Mouse (Mus musculus) left cerebral cortex, postnatal 4 days (tissue): ENCODE measurements at regions not wholly inside any gene's neighbourhood (a gene's known extent, or its start where the extent isn't known, plus 50 kb on each side); places are given as distances from the start of the nearest gene placed in this dataset.

Experiments used
- DNase-seq: peaks from one replicate; pipeline ENCODE4 v3.0.0-alpha.2; 2022
- intact Hi-C: fragments of 180-260 bp; cut with DNase I; formaldehyde crosslinking; loops from one replicate; pipeline ENCODE4 v1.15.1; 2025

DNA sequence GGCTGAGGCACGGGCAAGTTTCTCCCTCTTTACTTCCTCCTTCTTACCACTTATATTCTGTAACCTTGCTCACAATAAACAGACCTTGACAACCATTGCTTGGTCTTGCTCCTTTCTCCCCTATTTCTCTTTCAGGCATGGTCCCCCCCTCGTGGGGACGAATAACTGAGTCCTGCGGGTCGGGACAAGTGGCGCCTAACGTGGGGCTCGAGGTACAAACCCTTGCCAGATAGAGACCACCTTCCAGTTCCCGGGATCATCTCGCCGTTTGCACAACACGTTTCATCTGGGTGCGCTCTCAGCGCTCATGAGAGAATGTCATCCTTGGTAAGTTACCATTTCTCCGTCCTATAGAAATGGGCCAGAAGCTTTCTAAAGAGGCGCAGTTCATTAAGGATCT, 79.6 kb upstream of the Foxn3 start:
- intact Hi-C loops: no loop called here
- DNase-seq: no peak

DNA sequence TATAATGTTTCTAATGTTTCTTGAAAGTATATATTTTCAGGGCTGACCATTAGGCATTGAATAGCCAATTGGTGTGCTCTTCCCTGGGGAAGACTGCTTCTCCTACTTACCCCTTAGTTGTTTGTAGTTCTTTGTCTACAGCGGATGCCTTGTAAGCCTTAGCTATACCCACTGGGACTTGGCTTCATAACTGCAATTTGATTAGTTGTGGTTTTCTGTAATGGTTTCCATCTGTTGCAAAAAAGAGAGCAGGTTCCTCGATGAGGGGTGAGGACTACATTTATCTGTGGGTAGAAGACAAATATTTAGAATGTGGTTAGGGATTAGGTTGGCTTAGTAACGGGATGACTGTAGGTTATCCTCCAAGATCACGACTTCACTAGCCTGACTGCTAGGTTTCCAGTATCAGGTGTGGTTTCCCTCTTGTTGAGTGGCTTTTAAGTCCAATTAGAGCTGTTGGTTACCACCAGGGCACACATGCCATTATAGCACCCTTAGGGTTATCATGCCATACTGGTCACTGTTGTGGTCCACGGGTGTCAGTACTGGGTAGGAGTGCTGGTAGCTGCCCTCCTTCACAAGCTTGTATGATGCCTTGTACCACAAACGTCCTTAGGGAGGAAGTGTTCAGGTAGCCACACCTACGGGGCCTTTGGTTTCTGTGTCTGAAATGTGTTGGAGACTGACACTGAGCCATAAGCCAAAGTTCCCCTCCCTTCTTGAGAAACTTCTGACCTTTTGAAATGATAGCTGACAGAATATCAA, 78.9 kb upstream of the Foxn3 start:
- no peak for DNase-seq

DNA sequence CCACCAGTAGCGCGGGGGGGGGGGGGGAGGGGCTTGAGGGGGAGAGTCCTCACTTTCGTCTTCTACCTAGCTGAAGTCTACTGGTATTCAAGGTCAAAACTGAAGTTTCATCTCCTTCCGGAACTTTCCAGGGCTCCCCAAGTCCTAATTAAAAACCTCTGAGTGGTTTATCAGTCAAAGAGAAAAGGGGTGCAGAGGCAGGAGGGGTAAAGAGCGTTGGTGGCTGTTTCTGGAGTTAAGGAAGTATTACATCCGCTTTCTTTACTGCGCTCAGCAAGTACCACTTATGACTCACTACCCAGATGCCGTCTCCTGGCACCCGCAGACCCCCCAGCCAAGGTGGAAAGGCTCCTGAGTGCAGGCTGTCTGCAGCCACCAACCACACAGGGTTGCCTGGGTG, 77.9 kb upstream of the Foxn3 start:
- intact Hi-C loops: no loop called here
- DNase-seq: no peak

More for the DNA sequence above, 78.9 kb upstream of the Foxn3 start:
- intact Hi-C loops: no loop called here

DNA sequence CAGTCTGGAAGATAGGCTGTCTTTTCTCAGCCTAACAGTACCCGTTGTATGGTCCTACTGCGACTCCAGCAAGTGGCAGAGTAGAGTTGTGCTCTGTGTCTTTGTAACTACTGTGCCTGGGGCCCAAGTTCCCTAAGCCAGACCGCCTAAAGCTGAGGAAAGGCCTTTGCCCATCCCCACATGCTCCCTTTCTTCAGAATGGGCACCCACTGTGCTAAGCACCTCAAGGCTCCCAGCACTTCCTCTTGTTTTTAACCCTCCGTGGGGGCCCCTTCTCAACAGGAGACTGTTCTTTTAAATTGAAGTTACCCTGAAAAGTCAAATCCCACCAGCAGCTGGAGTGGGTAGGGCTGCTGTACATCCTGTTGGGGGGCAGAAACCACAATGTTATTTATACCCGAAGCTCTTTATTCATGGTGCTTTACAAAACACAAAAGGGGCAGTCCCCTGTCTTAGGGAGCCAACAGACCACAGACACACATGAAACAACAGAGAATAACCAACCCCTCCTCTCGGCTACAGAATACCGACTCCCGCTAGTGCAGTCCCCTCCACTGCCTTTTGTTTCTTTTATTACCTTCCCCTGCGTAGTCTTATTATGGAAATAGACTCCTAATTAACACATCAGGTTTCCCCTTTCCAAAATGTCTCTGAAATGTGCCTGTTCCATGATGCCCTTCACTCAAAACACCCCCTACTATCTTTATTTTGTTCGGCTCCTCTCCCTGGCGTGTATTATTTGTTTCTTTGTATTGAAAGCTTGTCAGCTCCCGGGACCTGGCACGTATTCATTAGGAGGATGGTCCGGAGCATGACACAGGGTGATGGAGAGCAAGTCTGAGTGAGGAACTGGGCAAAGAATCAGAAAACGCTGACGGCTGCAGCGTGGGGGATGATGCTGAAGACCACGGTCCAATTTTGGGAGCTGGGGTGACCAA, 77.1 kb upstream of the Foxn3 start:
- DNase-seq: peak; percentile 28
- intact Hi-C loops: no loop called here

- peak; percentile 61 for DNase-seq
- intact Hi-C loops: no loop called here
Measured at GRCm38 (mm10) chr12:99639847-99640213, 76.4 kb upstream of the Foxn3 start.

GRCm38 (mm10) chr12:99639118-99639517, 75.7 kb upstream of the Foxn3 start:
- no peak for DNase-seq
- intact Hi-C loops: no loop called here

DNA sequence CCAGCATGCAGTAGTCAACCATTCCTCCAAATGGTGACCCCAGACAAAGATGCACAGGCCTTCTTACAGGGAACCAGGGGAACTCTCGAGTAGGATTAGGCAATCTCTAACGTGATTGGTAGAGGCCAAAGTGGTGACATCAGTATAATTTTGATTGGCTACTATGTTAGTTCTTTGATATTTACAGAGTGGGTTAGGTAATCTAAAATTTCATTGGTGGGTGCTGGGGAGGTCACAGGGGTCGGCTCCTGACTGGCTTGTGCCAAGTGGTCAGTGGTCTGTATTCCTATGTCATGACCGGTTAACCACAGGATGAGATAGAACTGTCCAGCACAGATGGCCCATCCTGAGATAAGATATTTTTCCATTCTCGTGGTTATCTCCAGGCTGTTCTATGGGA, 74.6 kb upstream of the Foxn3 start:
- intact Hi-C loops: no loop called here
- no peak for DNase-seq

DNA sequence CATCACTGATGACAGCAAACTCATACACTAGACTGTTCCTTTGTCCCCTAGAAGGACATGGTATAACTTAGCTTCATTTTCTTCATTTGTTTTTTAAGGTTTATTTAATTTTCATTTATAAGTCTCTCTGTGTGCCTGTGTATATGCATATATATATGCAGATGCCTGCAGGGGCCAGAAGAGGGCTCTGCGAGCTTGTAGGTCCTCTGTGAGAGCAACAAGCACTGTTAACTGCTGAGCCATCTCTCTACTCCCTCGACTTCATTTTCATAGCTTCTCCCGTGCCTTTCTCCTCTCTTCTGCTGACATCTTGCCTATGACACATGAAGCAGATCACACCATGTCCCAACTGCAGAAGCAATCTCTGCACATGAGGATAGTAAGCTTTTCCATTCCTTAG, 72.9 kb upstream of the Foxn3 start:
- no peak for DNase-seq
- intact Hi-C loops: no loop called here

- intact Hi-C loops: no loop called here
- DNase-seq: no peak
Measured at GRCm38 (mm10) chr12:99635361-99635760, 72.0 kb upstream of the Foxn3 start.

GRCm38 (mm10) chr12:99634726-99635125, 71.3 kb upstream of the Foxn3 start:
- DNase-seq: no peak
- intact Hi-C loops: no loop called here

- no peak for DNase-seq
- intact Hi-C loops: no loop called here
Measured at GRCm38 (mm10) chr12:99633678-99634077, 70.3 kb upstream of the Foxn3 start.

DNA sequence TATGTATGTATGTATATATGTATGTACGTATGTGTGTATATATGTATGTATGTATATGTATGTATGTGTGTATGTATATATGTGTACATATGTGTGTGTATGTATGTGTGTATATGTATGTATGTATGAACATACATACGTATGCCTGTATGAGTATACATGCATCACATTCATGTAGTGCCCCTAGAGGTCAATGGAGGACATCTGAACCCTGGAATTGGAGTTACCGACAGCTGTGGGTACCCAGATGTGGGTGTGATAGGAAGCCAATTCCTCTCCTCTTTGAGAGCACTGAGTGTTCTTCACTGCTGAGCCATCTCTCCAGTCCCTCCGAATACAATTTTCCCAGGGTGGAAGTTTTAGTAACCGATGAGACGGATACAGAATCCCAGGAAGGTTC, 69.6 kb upstream of the Foxn3 start:
- intact Hi-C loops: no loop called here
- no peak for DNase-seq

DNA sequence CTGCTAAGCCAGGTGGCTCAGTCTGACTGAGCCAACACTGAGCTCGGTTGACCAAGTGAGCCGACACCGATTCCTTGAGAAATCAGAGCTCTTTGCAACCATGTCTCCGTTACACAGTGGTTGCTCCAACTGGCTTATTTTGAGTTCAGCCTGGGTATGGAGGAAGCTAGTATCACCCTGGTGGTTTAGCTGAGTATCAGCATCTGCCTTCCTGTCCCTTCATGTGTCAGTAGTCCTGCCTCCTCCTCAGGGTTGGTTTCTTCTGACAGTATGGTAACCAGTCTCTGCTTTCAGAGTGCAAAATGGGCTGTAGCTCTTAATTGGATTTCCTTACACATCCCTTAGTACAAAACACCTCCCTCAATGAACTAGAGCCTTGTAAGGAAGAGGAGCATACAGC, 66.2 kb upstream of the Foxn3 start:
- no peak for DNase-seq
- intact Hi-C loops: loop anchor here (2.0 kb wide), 1 partner anchor 67 kb away; the partner anchor contains the start of gene Foxn3

DNA sequence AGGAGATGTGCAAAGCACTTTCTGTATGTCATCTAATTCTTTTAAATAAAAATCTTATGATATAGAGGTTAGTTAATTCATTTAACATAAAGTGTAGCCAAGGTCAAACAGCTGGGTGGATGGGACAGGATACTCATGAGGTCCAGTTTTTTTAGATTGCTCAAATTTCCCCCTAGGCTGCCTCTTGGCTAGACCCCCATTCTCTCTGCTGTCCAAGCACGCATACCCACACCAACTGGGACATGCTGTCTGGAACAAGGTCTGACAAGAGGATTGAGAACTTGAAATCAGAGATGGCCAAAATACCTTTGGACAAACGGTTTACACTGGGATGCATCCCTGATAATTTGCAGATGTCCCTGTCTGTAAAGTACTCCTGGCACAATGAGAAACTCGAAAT, 65.0 kb upstream of the Foxn3 start:
- no peak for DNase-seq
- intact Hi-C loops: loop anchor here (2.0 kb wide), 1 partner anchor 66 kb away; the partner anchor contains the start of gene Foxn3

DNA sequence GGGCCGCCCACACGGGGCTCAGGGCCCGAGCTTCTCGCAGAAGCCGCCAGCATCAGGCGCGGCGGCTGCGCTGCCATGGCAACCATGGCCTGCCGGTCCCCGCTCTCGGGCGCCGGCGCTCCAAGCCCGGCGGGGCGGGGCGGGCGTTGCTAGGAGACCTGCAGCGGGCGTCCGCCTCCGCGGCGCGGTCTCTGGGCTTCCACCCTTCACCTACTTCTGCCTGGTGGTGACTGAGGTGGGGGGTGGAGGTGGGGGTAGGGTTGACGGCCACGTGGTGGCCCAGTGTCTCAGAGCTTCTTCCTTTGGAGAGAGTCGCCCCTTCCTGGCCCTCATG, 64.5 kb upstream of the Foxn3 start:
- peak; percentile 92 for DNase-seq
- intact Hi-C loops: loop anchor here (2.0 kb wide), 1 partner anchor 65 kb away; the partner anchor contains the start of gene Foxn3

GRCm38 (mm10) chr12:99627201-99627897, 64.0 kb upstream of the Foxn3 start:
- intact Hi-C loops: no loop called here
- no peak for DNase-seq

DNA sequence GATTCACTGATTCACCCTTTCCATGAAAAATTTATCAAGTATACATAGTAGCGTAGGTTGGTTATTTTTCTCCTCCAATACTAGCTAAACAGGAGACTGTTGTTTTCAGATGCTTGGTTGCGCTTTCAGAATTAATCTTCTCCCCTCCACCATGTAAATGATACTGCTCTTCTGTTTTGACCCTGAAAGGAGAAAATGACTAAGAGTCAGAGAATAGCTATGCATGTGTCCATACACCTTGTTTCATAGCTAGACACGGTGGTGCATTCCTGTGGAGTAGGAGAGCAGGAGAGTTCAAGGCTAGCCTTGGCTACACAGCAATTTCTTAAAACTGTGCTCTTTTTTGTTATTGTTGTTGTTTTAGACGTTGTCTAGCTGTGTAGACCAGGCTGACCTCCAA, 62.8 kb upstream of the Foxn3 start:
- intact Hi-C loops: no loop called here
- no peak for DNase-seq

DNA sequence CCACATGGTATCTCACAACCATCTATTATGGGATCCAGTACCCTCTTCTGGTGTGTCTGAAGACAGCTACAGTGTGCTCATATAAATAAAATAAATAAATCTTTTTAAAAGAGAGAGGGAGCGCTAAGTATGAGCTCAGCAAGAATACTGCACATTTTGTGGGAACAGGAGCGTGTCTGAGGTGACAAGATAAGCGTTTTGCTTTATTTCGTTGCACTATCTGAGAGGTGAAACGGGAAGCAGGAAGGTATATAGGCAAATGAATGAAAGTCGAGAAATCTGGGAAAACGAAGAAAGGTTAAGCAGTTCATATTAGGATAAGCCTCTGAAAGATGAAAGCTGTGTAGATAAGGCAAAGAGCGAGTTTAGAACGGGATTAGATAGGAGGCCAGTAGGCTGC, 61.7 kb upstream of the Foxn3 start:
- intact Hi-C loops: no loop called here
- no peak for DNase-seq

DNA sequence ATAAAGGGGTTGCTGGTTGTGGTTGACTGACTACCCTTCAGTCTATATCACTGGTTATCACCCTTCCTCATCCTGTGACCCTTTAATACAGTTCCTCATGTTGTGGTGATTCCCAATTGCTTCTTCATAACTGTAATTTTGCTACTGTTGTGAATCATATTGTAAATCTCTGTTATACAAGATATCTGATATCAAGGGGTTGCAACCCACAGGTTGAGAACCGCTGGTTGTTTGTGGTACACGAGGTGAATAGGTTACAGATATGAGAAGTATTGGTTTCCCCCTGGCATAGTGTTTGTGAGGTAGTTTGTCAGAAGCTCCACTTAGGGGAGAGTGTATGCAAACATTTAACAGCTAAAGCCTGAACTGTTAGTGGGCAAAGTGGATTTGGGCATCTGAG, 58.9 kb upstream of the Foxn3 start:
- intact Hi-C loops: no loop called here
- DNase-seq: no peak

GRCm38 (mm10) chr12:99617241-99617804, 53.9 kb upstream of the Foxn3 start:
- no peak for DNase-seq
- intact Hi-C loops: no loop called here

- intact Hi-C loops: no loop called here
Measured at GRCm38 (mm10) chr12:99614420-99614819, 51.0 kb upstream of the Foxn3 start.

More at GRCm38 (mm10) chr12:99614420-99614819, 51.0 kb upstream of the Foxn3 start:
- no peak for DNase-seq
